Mouse (Mus musculus): ENCODE results near the gene Nt5c3b. TPM values are rescaled to one million over a fixed set of nuclear protein-coding genes. Genes with fewer than 3 reads are reported as not detected.

The Nt5c3b gene
- total RNA-seq, 1 experiment: 27.4 TPM

DNA sequence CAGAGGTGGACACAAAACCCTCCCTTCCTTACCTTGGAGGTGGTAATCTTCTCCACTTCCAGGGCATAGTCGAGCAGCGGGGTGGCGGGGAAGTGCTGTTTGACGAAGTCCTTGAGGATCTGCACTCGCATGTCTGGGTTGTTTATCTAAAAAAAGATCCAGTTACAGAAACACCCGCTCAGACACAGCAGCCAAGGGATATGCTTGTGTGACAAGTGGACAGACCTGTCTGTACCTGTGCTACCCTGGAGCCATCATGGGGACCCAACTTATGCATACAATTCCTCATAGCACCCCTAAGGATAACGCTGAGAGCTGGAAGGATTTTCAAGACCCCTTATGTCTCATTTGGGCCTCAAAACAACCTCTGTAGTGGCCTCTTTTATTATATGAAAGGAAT is 37.5 kb upstream of the Nt5c3b start:
- in situ Hi-C loops (cut with MboI; ENCODE audit: low sequenced_read_pairs in 2 of 2, unreplicated experiment in 2 of 2): no loop called here

DNA sequence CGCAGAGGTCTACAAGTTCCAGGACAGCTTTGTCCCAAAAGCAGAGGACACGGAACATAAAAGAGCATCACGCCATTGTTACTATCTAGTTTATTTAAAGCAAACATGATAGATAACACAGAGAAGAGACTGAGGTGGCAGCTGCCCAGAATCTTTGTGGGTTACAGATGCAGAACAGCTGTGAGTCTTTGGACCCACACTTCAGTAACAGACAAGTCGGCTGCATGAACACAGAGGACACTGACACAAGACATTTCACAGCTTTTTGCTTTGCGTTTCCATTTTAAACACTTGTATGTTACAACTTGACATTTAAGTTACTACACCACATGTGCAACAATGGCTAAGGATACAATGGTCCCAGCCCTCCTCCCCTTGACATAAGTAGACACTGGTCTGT is 34.7 kb upstream of the Nt5c3b start:
- DNase-seq (ENCODE audit: low read depth, low spot score): no peak
- H3K9ac ChIP-seq (ENCODE audit: insufficient read depth, low read depth, low read length, poor library complexity, severe bottlenecking): no peak overlapping the region
- peaks cover 35% of the 10 kb centered on the region for H3K36me3 ChIP-seq (ENCODE audit: control insufficient read depth, insufficient read depth, low read length, poor library complexity, severe bottlenecking)
- in situ Hi-C loops (cut with MboI; ENCODE audit: low sequenced_read_pairs in 2 of 2, unreplicated experiment in 2 of 2): no loop called here
- H3K9me3 ChIP-seq (ENCODE audit: control insufficient read depth, insufficient read depth, low read depth, low read length): no peaks in the 10 kb centered on the region
- no peak overlapping the region for H3K27ac ChIP-seq (ENCODE audit: insufficient read depth, low read depth, low read length, poor library complexity, severe bottlenecking)
- H3K4me3 ChIP-seq (ENCODE audit: insufficient read depth in 1 of 2, low read depth in 1 of 2, low read length in 2 of 2, poor library complexity in 1 of 2, severe bottlenecking in 1 of 2): no peak overlapping the region
- H3K4me1 ChIP-seq (ENCODE audit: control insufficient read depth in 2 of 2, insufficient read depth in 2 of 2, low read length in 2 of 2, poor library complexity in 1 of 2): no peaks in the 10 kb centered on the region
- TF ChIP-seq HCFC1 (IDR thresholded peaks at IDR 0.05; ENCODE audit: borderline replicate concordance, insufficient read depth, low read length): no peak
- no peak for TF ChIP-seq MAFK (IDR thresholded peaks at IDR 0.05; ENCODE audit: insufficient read depth, low read depth, low read length)
- TF ChIP-seq CHD2 (IDR thresholded peaks at IDR 0.05; ENCODE audit: low read depth, low read length): no peak
- no peak for TF ChIP-seq ZC3H11A (IDR thresholded peaks at IDR 0.05; ENCODE audit: borderline replicate concordance, low read depth, low read length)
- TF ChIP-seq ZNF384 (IDR thresholded peaks at IDR 0.05; ENCODE audit: low read depth, low read length): no peak

More for the DNA sequence above, 37.5 kb upstream of the Nt5c3b start:
- Histone ChIP-seq H3K36me3 (ENCODE audit: control insufficient read depth, insufficient read depth, low read length, poor library complexity, severe bottlenecking) (peaks cover 55% of the 10 kb centered on the region), H3K9me3 (ENCODE audit: control insufficient read depth, insufficient read depth, low read depth, low read length) (no peaks in the 10 kb centered on the region), H3K4me1 (ENCODE audit: control insufficient read depth in 2 of 2, insufficient read depth in 2 of 2, low read length in 2 of 2, poor library complexity in 1 of 2) (no peaks in the 10 kb centered on the region), H3K27ac (ENCODE audit: insufficient read depth, low read depth, low read length, poor library complexity, severe bottlenecking) (no peak overlapping the region), H3K4me3 (ENCODE audit: insufficient read depth in 1 of 2, low read depth in 1 of 2, low read length in 2 of 2, poor library complexity in 1 of 2, severe bottlenecking in 1 of 2) (no peak overlapping the region), H3K9ac (ENCODE audit: insufficient read depth, low read depth, low read length, poor library complexity, severe bottlenecking) (no peak overlapping the region)
- no peak for DNase-seq (ENCODE audit: low read depth, low spot score)
- no peak for TF ChIP-seq ZC3H11A (IDR thresholded peaks at IDR 0.05; ENCODE audit: borderline replicate concordance, low read depth, low read length)
- TF ChIP-seq CHD2 (IDR thresholded peaks at IDR 0.05; ENCODE audit: low read depth, low read length): no peak
- TF ChIP-seq MAFK (IDR thresholded peaks at IDR 0.05; ENCODE audit: insufficient read depth, low read depth, low read length): no peak
- no peak for TF ChIP-seq HCFC1 (IDR thresholded peaks at IDR 0.05; ENCODE audit: borderline replicate concordance, insufficient read depth, low read length)
- no peak for TF ChIP-seq ZNF384 (IDR thresholded peaks at IDR 0.05; ENCODE audit: low read depth, low read length)

DNA sequence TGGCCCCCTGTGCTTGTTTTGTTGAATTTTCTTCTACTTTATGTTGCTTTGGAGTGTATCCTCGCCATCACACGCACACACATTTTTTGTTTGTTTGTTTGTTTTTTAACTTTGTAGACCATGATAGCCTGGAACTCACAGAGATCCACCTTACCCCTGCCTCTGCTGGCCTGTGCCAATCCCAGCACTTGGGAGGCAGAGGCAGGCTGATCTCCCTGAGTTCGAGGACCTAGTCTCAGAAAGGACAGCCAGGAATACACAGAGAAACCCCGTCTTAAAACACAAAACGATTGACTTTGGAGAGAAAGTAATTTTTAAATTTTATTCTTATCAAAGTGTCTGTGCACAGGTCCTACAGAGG is 31.3 kb upstream of the Nt5c3b start:
- Histone ChIP-seq H3K9ac (ENCODE audit: insufficient read depth, low read depth, low read length, poor library complexity, severe bottlenecking) (no peak overlapping the region), H3K36me3 (ENCODE audit: control insufficient read depth, insufficient read depth, low read length, poor library complexity, severe bottlenecking) (peaks cover 6% of the 10 kb centered on the region), H3K9me3 (ENCODE audit: control insufficient read depth, insufficient read depth, low read depth, low read length) (no peaks in the 10 kb centered on the region), H3K4me3 (ENCODE audit: insufficient read depth in 1 of 2, low read depth in 1 of 2, low read length in 2 of 2, poor library complexity in 1 of 2, severe bottlenecking in 1 of 2) (peak overlapping the region in 1 of 2 experiments; percentile 47; a peak in 2 of 4 replicates), H3K27ac (ENCODE audit: insufficient read depth, low read depth, low read length, poor library complexity, severe bottlenecking) (no peak overlapping the region), H3K4me1 (ENCODE audit: control insufficient read depth in 2 of 2, insufficient read depth in 2 of 2, low read length in 2 of 2, poor library complexity in 1 of 2) (peaks cover 0 to 2% of the 10 kb centered on the region in 2 experiments; a peak in 1 of 4 replicates)
- TF ChIP-seq ZC3H11A (IDR thresholded peaks at IDR 0.05; ENCODE audit: borderline replicate concordance, low read depth, low read length) (no peak), MAFK (IDR thresholded peaks at IDR 0.05; ENCODE audit: insufficient read depth, low read depth, low read length) (no peak), HCFC1 (IDR thresholded peaks at IDR 0.05; ENCODE audit: borderline replicate concordance, insufficient read depth, low read length) (no peak), ZNF384 (IDR thresholded peaks at IDR 0.05; ENCODE audit: low read depth, low read length) (no peak), CHD2 (IDR thresholded peaks at IDR 0.05; ENCODE audit: low read depth, low read length) (no peak)
- DNase-seq (ENCODE audit: low read depth, low spot score): no peak
- in situ Hi-C loops (cut with MboI; ENCODE audit: low sequenced_read_pairs in 2 of 2, unreplicated experiment in 2 of 2): no loop called here

DNA sequence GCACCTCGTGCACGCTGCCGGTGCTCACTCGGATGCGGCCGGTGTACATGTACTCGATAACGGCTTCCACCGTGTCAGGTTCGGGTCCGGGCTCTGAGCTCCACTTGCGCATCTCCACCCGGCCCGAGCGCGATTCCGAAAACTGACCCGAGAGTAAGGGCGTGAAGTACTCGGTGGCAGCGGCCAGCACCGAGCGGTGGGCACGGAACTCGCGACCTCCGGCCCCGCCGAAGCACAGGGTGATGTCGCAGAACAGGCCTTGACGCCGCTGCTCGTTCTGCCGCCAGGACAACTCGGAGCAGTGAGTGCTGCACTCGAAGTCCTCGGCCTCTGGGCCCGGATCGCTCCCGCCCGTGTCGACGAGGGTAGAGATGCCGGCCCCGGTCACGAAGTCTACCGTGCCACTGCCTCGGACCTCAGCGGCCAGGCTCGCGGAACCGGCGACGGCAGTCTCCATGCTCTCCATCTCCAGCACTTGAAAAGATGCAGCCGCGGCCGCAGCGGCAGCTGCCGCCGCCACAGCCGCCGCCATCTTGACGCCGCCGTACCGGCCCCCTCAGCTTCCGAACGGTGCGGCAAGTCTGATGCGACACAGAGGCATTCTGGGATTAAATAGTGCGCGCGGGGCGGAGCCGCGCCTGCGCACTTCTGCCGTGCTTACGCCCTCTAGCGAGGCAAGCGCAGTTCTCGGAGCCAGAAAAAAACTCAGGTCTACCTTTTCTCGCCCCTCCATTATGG is 30.8 kb upstream of the Nt5c3b start, which contains the start of gene Klhl11:
Gene Klhl11, minus strand, starts transcription at position 545 of the 738 bp plus-strand sequence.
- Histone ChIP-seq H3K9ac (ENCODE audit: insufficient read depth, low read depth, low read length, poor library complexity, severe bottlenecking) (peak within 1 kb of the TSS; percentile 90), H3K4me1 (ENCODE audit: control insufficient read depth in 2 of 2, insufficient read depth in 2 of 2, low read length in 2 of 2, poor library complexity in 1 of 2) (peaks cover 0 to 2% of the 10 kb centered on the region in 2 experiments; a peak in 1 of 4 replicates), H3K4me3 (ENCODE audit: insufficient read depth in 1 of 2, low read depth in 1 of 2, low read length in 2 of 2, poor library complexity in 1 of 2, severe bottlenecking in 1 of 2) (peak within 1 kb of the TSS; percentile 90 to 98), H3K9me3 (ENCODE audit: control insufficient read depth, insufficient read depth, low read depth, low read length) (no peaks in the 10 kb centered on the region), H3K36me3 (ENCODE audit: control insufficient read depth, insufficient read depth, low read length, poor library complexity, severe bottlenecking) (peaks cover 4% of the 10 kb centered on the region; the same call in 1 of the 2 replicates), H3K27ac (ENCODE audit: insufficient read depth, low read depth, low read length, poor library complexity, severe bottlenecking) (no peak within 1 kb of the TSS)
- in situ Hi-C loops (cut with MboI; ENCODE audit: low sequenced_read_pairs in 2 of 2, unreplicated experiment in 2 of 2): no loop called here
- peak; percentile 85 for DNase-seq (ENCODE audit: low read depth, low spot score)
- TF ChIP-seq CHD2 (IDR thresholded peaks at IDR 0.05; ENCODE audit: low read depth, low read length): no peak
- no peak for TF ChIP-seq ZC3H11A (IDR thresholded peaks at IDR 0.05; ENCODE audit: borderline replicate concordance, low read depth, low read length)
- TF ChIP-seq HCFC1 (IDR thresholded peaks at IDR 0.05; ENCODE audit: borderline replicate concordance, insufficient read depth, low read length): peak; percentile 69
- peak; percentile 94 for TF ChIP-seq ZNF384 (IDR thresholded peaks at IDR 0.05; ENCODE audit: low read depth, low read length)
